Mouse (Mus musculus) frontal cortex, postnatal 36 days (tissue): ENCODE measurements around the gene Prss53.

Source experiments
- DNase-seq, 2 experiments: peaks; one replicate each; pipeline ENCODE4 v3.0.0; 2022; ENCODE audit warnings: low spot score in 2 of 2

Prss53 gene

GRCm38 (mm10) chr7:127890798-127891197 lies at the start of gene Prss53:
Gene Prss53 (minus strand): TSS chr7:127890970.
- no peak for DNase-seq

- DNase-seq, result no peak
Measured at GRCm38 (mm10) chr7:127936216-127936884, 45.6 kb upstream of the Prss53 start.

GRCm38 (mm10) chr7:127935748-127936159 lies 45.0 kb upstream of the Prss53 start:
- DNase-seq, result peak in 1 of 2 experiments; percentile 33

- DNase-seq, result peak; percentile 94 to 95
Measured at GRCm38 (mm10) chr7:127935028-127935722, 44.4 kb upstream of the Prss53 start.

GRCm38 (mm10) chr7:127934075-127934474 lies 43.3 kb upstream of the Prss53 start:
- no peak for DNase-seq

GRCm38 (mm10) chr7:127932273-127933031 lies 41.7 kb upstream of the Prss53 start:
- no peak for DNase-seq

- DNase-seq, result no peak
Measured at GRCm38 (mm10) chr7:127931351-127932135, 40.8 kb upstream of the Prss53 start.

- DNase-seq, result no peak
Measured at GRCm38 (mm10) chr7:127930636-127931035, 39.9 kb upstream of the Prss53 start.

DNA sequence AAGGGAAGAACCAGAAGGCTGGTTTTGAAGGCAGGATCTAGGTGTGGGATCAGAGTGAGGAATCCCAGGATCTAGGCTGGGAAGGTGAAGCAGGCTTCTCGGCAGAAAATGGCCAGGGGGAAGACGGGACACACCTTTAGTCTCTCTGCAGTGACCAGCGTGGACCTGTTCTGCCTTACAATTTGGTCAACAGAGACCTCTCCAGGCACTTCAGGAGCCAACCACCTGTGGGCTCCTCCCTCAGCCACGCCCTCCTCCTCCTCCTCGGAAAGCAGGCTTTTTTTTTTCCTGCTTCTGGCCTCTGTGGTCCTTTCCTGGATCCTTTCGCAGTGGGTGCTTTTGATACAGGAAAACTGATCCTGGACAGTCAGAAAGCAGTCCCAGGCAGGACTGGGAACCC lies 39.2 kb upstream of the Prss53 start, which contains the start of gene Prss8:
Gene Prss8 (minus strand): TSS at position 182 of the 400 bp plus-strand sequence.
- no peak for DNase-seq

DNA sequence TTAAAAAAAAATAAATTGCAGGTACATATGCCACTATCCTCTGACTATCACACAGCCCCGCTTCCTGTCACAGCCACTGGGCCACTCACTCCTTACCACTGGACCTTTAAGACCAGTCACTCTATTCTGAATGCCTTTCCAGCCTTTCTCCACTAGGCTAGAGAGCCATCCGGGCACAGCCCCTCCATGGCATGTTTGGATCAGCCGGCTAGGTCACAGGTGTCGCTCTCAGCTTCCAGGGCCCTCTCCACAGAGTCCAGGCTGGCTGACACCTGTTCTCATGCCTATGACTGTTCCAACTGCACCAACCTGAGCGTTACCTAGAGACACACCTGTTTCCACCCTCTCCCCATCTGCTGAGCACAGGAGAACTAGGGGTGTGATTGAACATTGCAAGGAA lies 37.8 kb upstream of the Prss53 start:
- DNase-seq, result no peak

DNA sequence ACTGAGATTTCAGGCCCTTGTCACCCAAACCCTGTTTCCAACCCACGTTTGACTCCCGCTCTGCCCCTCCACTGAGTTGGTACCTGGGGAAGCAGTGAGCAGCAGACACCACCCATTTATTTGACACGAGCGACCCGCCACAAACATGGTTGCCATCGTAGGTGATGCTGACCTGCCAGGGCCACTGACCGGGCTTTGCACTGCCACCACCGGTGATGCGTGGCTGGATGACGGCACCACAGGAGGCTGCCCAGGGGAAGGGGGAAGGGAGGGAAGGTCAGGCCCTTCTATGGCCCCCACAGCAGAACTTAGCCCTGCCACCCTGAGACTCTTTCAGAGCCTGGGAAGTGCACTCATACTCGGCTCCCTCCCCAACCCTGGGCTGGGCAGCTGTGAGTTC lies 37.0 kb upstream of the Prss53 start:
- no peak for DNase-seq

- no peak for DNase-seq
Measured at GRCm38 (mm10) chr7:127926846-127927245, 36.1 kb upstream of the Prss53 start.

- DNase-seq, result no peak
Measured at GRCm38 (mm10) chr7:127926066-127926465, 35.3 kb upstream of the Prss53 start.

GRCm38 (mm10) chr7:127925252-127925651 lies 34.5 kb upstream of the Prss53 start:
- no peak for DNase-seq

DNA sequence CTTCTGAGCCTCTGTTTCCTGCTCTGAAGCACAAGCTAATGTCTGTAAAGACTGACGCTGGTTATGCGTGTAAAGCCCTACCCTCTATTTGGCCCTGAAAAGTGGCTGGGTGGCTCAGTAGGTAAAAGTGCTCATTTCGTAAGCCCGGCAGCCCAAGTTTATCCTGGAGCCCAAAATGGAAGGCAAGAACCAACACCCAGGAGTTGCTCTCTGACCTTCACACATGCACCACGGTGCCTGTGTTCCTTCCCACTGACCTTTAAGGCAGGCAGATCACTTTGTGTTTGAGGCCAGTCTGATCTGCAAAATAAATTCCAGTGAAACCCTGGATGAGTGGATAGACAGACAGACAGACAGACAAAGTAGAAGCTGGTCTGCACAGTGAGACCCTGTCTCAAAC lies 32.9 kb upstream of the Prss53 start:
- DNase-seq, result no peak

DNA sequence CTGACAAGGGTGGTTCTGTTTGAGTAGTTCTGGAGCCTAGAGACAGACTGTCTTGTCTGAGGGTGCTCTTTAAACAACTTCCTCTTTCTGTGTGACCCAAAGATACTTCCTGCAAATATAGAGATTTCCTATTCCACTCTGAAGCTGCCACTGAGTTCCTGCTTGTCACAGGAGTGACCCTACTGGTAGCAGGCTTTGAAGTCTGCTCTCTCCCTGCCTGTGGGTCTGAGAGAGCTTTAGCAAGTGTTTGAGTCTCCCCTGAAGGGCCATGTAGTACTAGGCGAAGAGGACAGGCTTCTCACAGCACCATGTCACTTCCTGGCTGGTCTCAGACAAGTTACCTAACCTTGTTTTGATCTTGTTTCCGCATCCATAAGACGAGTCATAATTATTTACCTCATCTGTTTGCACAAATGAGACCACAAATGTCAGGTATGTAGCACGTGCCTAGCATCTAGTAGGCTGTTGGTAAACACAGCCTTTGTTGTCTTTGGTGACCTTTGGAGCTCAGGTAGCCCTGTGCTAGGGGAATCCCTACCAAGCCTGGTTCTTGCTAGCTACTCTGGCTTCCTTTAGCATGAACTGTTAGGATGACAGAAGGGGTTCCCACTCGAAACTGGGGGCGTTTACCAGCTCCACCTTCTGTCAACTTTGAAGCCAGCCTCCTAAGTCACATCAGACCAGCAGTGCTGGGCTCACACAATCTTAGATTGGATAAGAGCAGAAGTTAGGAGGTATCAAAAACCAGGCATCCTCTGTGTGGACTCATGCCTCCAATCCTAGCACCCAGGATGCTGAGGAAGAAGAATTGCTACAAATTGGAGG lies 31.9 kb upstream of the Prss53 start:
- DNase-seq, result peak; percentile 27 to 37

DNA sequence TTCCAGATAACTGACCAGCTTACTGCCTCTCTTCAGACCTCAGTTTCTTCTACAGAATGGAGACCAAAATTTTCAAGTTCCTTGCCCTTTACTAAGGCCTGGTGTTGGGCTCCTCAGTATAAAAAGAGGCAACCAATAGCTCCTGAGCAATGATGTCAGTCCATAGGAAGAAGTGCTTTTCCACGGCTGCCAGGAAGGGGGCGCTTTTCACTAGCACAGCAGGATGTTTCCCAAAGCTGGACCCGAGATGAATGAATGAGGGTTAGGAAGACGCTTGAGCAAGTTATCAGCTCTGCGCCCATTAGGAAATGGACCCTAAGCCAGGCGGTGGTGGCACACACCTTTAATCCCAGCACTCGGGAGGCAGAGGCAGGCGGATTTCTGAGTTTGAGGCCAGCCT lies 30.7 kb upstream of the Prss53 start:
- peak in 1 of 2 experiments; percentile 36 for DNase-seq

DNA sequence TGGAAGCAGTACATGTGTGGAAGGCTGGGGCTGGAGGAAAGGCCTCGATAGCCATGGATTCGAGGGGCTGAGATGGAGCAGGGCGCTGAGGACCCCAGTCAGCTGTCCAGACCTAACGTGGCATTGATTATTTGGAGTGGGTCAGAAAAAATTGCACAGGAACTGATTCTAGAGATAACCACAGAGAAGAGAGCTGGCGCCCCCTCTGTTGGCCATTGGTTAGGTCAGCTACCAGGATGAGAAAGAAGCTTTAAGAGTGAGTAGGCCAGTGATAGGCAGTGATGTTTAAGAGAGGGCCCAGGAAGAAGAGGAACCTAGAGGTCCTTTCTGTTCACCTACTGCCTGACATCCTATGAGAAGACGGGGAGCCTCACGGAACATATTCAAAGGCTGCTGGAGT lies 28.5 kb upstream of the Prss53 start:
- DNase-seq, result no peak

DNA sequence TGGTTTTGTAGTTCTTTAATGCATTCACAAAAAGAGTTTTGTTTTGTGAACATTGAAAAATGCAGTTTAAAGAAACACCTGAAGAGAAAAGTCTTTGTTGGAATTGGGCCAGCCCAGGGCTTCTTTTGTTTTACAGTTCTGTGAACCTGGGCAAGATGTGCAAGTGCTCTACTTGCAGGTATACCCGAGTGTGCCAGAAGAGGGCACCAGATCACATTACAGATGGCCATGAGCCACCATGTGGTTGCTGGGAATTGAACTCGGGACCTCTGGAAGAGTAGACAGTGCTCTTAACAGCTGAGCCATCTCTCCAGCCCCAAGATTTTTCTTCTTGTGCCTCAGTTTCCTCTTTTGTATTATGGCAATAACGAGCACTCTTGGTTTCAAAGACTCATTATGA lies 27.4 kb upstream of the Prss53 start:
- peak in 1 of 2 experiments; percentile 43 for DNase-seq

GRCm38 (mm10) chr7:127915293-127915692 lies 24.5 kb upstream of the Prss53 start:
- no peak for DNase-seq

DNA sequence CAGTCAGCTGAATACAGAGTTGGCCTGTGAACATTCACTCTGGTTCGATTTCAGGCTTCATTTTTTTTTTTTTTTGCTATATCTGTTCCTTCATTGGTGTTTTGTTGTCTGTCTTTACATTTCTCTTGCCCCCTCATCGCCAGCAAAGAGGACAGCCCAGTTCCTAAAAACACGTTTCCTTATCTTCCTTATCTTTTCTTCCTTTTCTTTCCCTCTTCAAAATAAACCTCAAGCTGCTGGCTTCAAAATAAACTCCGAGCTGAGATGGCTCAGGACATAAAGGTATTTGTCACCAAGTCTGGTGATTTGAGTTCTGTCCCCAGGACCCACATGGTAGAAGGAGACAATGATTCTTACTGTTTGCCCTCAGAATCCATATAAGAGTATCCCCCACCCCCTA lies 22.2 kb upstream of the Prss53 start:
- no peak for DNase-seq
